Mouse (Mus musculus) liver, embryonic 14.5 days (tissue): ENCODE data around the gene Gsdma3.

ENCODE experiments used
- CTCF ChIP-seq: IDR thresholded peaks from 2 replicates; pipeline ENCODE4 v1.5.1; 2016; ENCODE audit warnings: antibody characterized with exemption, low read depth, control low read depth
- EP300 ChIP-seq: IDR thresholded peaks from 2 replicates; pipeline ENCODE4 v1.6.1; 2016; ENCODE audit warnings: antibody characterized with exemption, low read depth

GRCm38 (mm10) chr11:98595473-98595872 is 30.7 kb upstream of the Gsdma3 start:
- TF ChIP-seq CTCF (no peak), EP300 (no peak)
